Mouse (Mus musculus) adrenal gland, postnatal 4 days (tissue): Measurements from ENCODE around the gene Aspa. TPM values are rescaled to one million over a fixed set of nuclear protein-coding genes. Genes with fewer than 3 reads are reported as not detected.
A peak's percentile ranks its signal among the peaks of the same experiment; 100 is the strongest.
"Not testable (repeated sequence)": the region's sequence is repeated elsewhere in the genome, so short reads cannot be mapped to it uniquely, and the experiment has no call there.

ENCODE experiments used
- DNase-seq, 2 experiments: peaks; one replicate each; pipeline ENCODE4 v3.0.0; 2021 to 2022; ENCODE audit warnings: low spot score in 2 of 2, mixed read lengths in 2 of 2
- long read RNA-seq, 2 experiments: library from polyadenylated mRNA; stranded (forward); transcript quantifications; one replicate each; pipeline ENCODE4 v2.0.0; 2021
- total RNA-seq, 2 experiments: library from RNA; stranded (reverse); gene quantifications; 2 replicates each; pipeline ENCODE4 v1.2.3; 2021

The Aspa gene
- total RNA-seq = 10 to 100 TPM in 1 of 2 experiments, 1 to 10 TPM in 1; 7.7 to 12.0 TPM
- long read RNA-seq, experiment 1, partial matches to known transcripts = 0 of 9 reads
- long read RNA-seq, experiment 1, other reads (novel, unspliced or antisense) = 5 of 9 reads
- long read RNA-seq, experiment 2, partial matches to known transcripts = 0 of 5 reads
- long read RNA-seq, experiment 2, other reads (novel, unspliced or antisense) = 3 of 5 reads

- no peak for DNase-seq
Measured at GRCm38 (mm10) chr11:73329442-73329841, at the start of gene Aspa, which contains the start of the genes Gm49340 and Spata22. Gene Aspa, minus strand, starts transcription at chr11:73329596. Gene Gm49340, plus strand, starts transcription at chr11:73329741. Gene Spata22, plus strand, starts transcription at chr11:73329741.

DNA sequence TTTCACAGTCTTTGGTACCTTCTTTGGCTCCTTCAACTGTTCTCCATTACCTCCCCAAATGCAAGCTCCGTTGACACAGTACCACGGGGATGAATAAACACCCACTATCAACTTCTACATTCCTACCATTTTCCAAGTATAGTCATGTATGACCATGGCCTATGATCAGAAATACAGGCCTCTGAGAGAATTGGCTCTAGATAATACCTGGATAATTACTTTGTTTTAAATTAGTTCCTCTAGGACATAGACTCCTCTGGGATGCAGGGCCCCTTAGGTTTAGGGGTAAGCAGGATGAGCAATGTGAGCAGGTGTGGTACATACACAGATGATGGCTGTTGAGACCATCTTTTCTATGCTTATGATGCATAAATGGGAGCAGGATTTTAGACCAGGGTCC, 41.5 kb upstream of the Aspa start, which contains the start of gene Olfr376:
Gene Olfr376 (plus strand): TSS at position 301 of the 400 bp plus-strand sequence.
- DNase-seq = no peak

GRCm38 (mm10) chr11:73350483-73350882, 21.1 kb upstream of the Aspa start, which contains the start of gene Olfr20:
Gene Olfr20, plus strand, starts transcription at chr11:73350783.
- no peak for DNase-seq

DNA sequence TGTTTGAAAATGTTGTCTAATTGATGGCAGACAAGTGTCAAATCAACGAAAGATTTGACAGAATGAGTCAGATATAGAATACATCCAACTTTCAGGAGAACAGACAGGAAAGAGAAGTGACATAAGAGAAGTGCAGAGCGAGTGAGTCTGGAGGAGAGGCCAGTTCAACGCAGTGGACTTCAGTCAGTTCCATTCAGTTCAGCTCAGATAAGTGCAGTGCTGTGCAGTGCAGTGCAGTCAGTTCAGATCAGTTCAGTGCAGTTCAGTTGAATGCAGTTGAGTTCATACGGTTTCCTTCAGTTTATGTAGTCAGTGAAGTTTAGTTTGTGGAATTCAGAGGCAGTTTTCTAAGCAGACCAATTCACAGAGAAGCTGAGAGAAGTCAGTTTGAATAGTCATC, 7.5 kb upstream of the Aspa start:
- DNase-seq = no peak

- DNase-seq = no peak
Measured at GRCm38 (mm10) chr11:73333357-73333756, 4.0 kb upstream of the Aspa start.

DNA sequence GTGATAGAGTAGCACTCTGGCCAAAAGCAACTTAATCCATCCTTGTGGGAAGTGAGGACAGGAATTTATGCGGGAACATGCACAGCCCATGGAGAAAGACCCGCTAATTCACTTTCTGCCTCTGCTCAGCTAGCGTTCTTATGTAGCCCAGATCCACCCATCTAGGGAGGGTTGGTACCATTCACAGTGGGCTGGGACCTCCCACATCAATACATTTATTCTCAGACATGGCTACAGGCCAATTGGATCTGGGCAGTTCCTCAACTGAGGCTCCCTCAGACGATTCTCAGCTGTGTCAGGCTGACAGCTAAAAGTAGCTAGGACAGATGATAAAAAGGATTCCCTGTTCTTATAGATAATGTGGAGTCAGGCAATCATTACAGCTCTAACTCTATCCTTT, 2.0 kb downstream of the Aspa start:
- no peak for DNase-seq

GRCm38 (mm10) chr11:73326485-73326886, 2.9 kb downstream of the Aspa start:
- DNase-seq = no peak

DNA sequence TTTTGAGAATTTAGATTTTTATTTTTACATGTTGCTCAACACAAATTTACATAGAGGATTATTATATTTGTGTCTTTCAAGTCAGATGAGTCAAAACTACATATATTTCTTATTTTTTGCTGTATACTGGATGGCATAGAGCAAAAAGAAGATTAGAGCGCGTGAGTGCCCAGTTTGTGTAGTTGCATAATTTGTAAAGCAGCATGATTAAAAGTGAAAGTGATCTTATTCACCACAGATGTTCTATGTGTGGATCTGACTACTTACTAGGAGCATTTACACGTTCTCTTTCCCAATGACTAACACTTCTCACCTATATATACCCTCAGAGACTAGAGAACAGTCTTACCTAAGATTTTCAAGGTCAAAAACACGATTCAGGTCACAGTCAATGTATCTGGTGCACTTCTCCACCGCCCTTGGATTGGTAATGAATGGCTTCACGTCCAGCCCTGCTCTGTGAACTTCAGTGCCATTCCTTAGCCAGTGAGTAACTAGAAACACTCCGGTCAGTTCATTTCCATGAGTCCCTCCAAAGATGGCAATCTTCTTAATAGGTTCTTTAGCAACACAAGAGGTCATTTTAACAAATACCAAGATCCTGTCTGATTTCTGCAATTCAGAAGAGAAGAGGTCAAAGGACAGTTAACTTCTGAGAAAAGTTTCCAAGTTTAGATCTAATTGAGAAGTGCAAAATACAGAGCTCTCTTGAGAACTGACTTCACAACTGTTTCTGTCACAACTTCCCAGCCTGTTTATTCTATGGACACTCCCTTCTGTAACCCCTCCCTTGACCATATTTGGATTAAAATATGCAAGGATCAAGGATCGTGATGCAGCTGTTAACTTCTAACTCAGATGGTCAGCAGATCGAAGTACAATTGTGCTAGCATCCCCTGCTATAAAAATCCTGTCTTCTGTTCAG, 5.2 kb downstream of the Aspa start:
- DNase-seq = no peak

- not testable (repeated sequence) for DNase-seq
Measured at GRCm38 (mm10) chr11:73321064-73321463, 8.3 kb downstream of the Aspa start.

DNA sequence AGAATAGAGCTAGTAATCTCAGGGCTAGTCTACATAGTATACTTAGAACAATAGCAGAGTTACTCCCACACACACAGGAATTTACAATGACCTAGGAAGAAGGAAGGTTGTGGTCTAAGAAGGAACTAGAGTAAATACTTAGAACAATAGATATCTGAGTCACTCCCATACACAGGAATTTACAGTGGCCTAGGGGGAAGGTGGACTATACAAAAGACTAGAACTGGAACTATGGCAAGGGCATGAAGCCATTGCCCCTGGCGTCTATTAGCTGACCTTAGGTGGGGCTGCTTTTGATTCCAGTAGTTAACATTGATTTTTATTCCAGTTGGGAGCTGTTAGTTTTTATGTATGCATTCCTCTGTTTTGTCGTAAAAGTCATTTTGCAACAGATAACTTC, 10.8 kb downstream of the Aspa start:
- DNase-seq = not testable (repeated sequence)

GRCm38 (mm10) chr11:73315961-73316360, 13.4 kb downstream of the Aspa start:
- no peak for DNase-seq

GRCm38 (mm10) chr11:73303123-73303522, 26.3 kb downstream of the Aspa start:
- DNase-seq = no peak

DNA sequence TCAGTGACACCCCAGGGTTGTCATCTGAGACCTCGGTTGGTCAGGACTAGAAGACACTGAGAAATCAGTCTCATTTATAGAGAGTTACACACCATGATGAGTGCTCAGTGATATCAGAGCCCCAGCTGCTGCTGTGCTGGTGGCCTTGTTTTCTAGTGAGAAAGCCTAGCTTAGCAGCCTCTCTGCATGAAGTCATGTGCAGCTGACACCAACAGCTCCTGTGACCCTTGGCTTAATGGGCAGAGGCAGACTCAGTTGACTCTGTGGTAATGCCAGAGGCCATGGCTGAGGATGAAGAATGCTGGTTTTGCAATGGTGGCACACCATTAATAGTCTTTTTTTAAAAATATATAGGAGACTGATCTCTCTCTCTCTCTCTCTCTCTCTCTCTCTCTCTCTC, 39.8 kb downstream of the Aspa start:
- DNase-seq = no peak

- DNase-seq = no peak
Measured at GRCm38 (mm10) chr11:73284351-73284750, 45.0 kb downstream of the Aspa start.

DNA sequence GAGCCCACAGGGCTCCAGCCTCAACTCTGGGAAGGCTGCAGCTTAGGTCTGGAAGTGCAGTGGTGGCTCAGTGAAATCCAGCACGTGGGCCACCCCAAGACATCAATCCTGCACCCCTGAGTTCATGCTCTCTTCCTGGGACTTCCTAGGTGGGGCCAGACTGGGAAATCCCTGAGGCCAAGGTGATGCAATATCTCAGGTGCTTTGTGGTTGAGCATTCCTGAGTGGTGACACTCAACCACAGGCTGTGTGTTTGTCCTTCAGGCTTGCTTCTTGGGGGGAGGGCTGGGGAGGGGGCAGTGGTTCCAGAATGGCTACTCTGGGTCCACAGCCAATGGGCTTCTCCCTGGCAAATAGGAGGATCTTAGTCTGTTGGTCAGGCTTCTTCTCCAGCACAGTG, 45.5 kb downstream of the Aspa start:
- no peak for DNase-seq

- no peak for DNase-seq
Measured at GRCm38 (mm10) chr11:73283369-73283768, 46.0 kb downstream of the Aspa start.

GRCm38 (mm10) chr11:73281528-73282027, 47.8 kb downstream of the Aspa start:
- peak in 1 of 2 experiments; percentile 20 for DNase-seq

- DNase-seq = no peak
Measured at GRCm38 (mm10) chr11:73280710-73281109, 48.7 kb downstream of the Aspa start.

- DNase-seq = no peak
Measured at GRCm38 (mm10) chr11:73274821-73275220, 54.6 kb downstream of the Aspa start.

DNA sequence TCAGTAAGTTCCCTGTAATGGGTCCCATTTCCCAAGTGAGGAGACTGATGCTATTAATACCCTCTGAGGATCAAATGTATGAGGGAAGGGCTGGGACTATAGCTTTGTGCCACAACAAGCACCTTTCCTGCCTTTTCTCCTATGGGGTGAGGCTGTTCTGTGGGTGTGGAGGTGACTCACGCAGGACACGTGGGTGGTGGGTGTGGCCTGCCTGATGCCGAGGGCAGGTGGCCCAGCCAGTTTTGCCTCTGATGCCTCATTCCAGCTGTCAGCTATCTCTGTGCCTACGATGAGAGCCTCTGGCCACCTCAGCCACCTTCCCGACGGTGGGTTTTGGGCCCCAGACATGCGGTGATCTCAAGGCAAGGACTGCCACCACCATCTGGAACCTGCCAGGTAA, 62.1 kb downstream of the Aspa start, which contains the start of gene Trpv3:
Gene Trpv3 (plus strand): TSS at position 122 of the 400 bp plus-strand sequence.
- no peak for DNase-seq

DNA sequence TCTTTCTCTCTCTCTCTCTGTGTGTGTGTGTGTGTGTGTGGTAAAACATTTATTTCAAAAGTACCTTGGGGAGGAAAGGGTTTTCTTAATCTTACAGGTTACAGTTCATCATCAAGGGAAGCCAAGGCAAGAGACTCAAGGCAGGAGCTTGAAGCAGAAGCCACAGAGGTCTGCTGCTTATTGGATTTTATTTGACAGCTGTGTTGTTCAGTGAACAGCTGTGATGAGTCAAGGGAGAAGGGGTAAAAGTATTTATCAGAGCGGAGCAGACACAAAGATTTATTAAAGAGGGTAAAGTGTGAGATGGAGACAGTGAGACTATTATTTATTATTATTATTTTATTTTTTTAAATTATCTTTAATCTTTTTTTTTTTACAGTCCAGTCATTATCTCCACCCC, 68.0 kb downstream of the Aspa start:
- no peak for DNase-seq

DNA sequence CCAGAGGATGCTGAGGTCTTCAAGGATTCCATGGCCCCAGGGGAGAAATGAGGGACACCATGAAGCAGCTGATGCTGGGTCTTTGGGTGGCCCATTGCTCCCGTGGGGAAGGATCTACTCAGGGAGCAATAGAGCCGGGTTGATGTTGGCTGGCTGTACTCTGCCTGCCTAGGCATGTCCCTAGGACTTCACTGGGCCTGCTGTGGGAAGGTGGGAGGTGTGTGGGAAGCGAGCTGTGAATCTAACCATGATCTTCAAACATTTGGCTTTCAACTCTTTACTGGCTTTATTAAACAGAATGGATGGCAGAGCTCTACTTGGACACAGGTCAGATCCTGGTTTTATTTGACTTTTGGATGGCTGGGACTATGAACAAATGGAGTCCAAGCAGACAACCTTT, 68.9 kb downstream of the Aspa start:
- DNase-seq = no peak
